Mouse (Mus musculus): Measurements from ENCODE around the gene Fasn.
"Not testable (repeated sequence)": the region's sequence is repeated elsewhere in the genome, so short reads cannot be mapped to it uniquely, and the experiment has no call there.

Gene Fasn

GRCm38 (mm10) chr11:120823956-120824786, at the start of gene Fasn:
Gene Fasn (minus strand): TSS chr11:120824547.
- peak; percentile 98 for DNase-seq (ENCODE audit: low spot score)

GRCm38 (mm10) chr11:120873206-120873605, 48.9 kb upstream of the Fasn start:
- no peak for DNase-seq (ENCODE audit: low spot score)

- no peak for DNase-seq (ENCODE audit: low spot score)
These were observed 47.2 kb upstream of the Fasn start for GRCm38 (mm10) chr11:120871521-120871920.

GRCm38 (mm10) chr11:120865816-120866215, 41.5 kb upstream of the Fasn start:
- no peak for DNase-seq (ENCODE audit: low spot score)

- no peak for DNase-seq (ENCODE audit: low spot score)
These were observed 38.5 kb upstream of the Fasn start for GRCm38 (mm10) chr11:120862819-120863218.

- DNase-seq (ENCODE audit: low spot score) = not testable (repeated sequence)
These were observed 31.6 kb upstream of the Fasn start for GRCm38 (mm10) chr11:120855938-120856337.

- no peak for DNase-seq (ENCODE audit: low spot score)
These were observed 29.4 kb upstream of the Fasn start for GRCm38 (mm10) chr11:120853788-120854187.

- DNase-seq (ENCODE audit: low spot score) = no peak
These were observed 28.8 kb upstream of the Fasn start for GRCm38 (mm10) chr11:120853158-120853557.

GRCm38 (mm10) chr11:120852083-120852935, 28.0 kb upstream of the Fasn start:
- DNase-seq (ENCODE audit: low spot score) = no peak

GRCm38 (mm10) chr11:120851582-120851981, 27.2 kb upstream of the Fasn start:
- DNase-seq (ENCODE audit: low spot score) = no peak

- DNase-seq (ENCODE audit: low spot score) = no peak
These were observed 26.8 kb upstream of the Fasn start for GRCm38 (mm10) chr11:120851132-120851531.

- DNase-seq (ENCODE audit: low spot score) = no peak
These were observed 26.1 kb upstream of the Fasn start for GRCm38 (mm10) chr11:120850331-120851030.

GRCm38 (mm10) chr11:120846725-120847475, 22.6 kb upstream of the Fasn start:
- DNase-seq (ENCODE audit: low spot score) = no peak

- DNase-seq (ENCODE audit: low spot score) = no peak
These were observed 20.0 kb upstream of the Fasn start for GRCm38 (mm10) chr11:120844329-120844728.

GRCm38 (mm10) chr11:120833555-120834280, 9.4 kb upstream of the Fasn start:
- DNase-seq (ENCODE audit: low spot score) = no peak

- DNase-seq (ENCODE audit: low spot score) = not testable (repeated sequence)
These were observed 8.6 kb upstream of the Fasn start for GRCm38 (mm10) chr11:120832962-120833361.

GRCm38 (mm10) chr11:120831659-120832440, 7.5 kb upstream of the Fasn start:
- no peak for DNase-seq (ENCODE audit: low spot score)

- no peak for DNase-seq (ENCODE audit: low spot score)
These were observed 6.3 kb upstream of the Fasn start for GRCm38 (mm10) chr11:120830686-120831085.

- no peak for DNase-seq (ENCODE audit: low spot score)
These were observed 5.6 kb upstream of the Fasn start for GRCm38 (mm10) chr11:120829757-120830532.

All from embryo, embryonic 10 days (tissue).